Mouse (Mus musculus) cortical plate, adult 2 months (tissue): ENCODE data around the gene Mphosph8.

Experiments
- CTCF ChIP-seq: fragments of 200-500 bp; IDR thresholded peaks from 2 replicates; pipeline ENCODE4 v1.5.1; 2011; ENCODE audit warnings: mild to moderate bottlenecking, control low read depth, low read length; ENCODE audit not compliant: insufficient read depth; ENCODE audit errors: extremely low read depth
- POLR2A ChIP-seq: fragments of 200-500 bp; IDR thresholded peaks from 2 replicates; pipeline ENCODE4 v1.6.1; 2011; ENCODE audit warnings: mild to moderate bottlenecking, low read length, control low read depth; ENCODE audit not compliant: insufficient read depth; ENCODE audit errors: extremely low read depth

GRCm38 (mm10) chr14:56628336-56628735, 39.7 kb upstream of the Mphosph8 start:
- TF ChIP-seq POLR2A (no peak), CTCF (no peak)
